ENCODE assay signal across 11 mouse cellular contexts in the genomic region with DNA sequence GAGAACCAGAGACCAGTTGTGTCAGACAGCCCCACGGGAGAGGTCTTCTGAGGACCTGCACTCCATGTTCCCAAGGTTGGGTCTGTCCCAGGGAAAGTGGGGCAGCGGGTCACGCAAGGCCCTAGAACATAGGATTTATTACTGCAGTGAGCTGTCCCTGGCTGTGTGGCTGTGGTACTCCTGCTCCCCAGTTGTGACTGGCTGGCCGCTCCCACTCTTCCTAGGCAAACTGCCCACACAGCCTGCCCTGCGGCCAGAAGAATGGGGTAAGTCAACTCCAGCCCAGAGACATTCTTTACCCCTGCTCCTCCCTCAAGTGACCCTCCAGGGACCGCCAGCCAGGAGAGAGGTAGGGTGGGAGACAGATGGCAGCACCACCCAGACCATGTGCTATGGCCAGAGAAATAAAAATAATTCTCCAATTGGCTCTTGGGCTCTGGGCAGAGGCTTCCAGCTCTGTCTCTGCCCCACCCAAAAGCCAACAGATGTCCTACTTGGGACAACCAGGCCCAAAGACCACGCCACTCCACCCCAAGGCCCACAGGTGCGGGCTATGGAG. TPM values are rescaled to one million over a fixed set of nuclear protein-coding genes. Genes with fewer than 3 reads are reported as not detected.
DNase-seq lines count a peak whose midpoint lies in the region; ATAC-seq lines count a peak whose summit lies in the region.
"Had no signal": no experiment of that assay in that cellular context is flagged by ENCODE, and none has a peak within 500 bp of the region (broad histone marks: within the 10 kb centered on the region; RNA-seq: fewer than 3 reads in every experiment).

No protein-coding gene starts in this region.

- no peak overlapping the region for H3K4me2 ChIP-seq in embryonic facial prominence, embryonic 12.5 days (replicated peaks)
- no peak overlapping the region for H3K4me2 ChIP-seq in liver, embryonic 11.5 days

- H3K9me3 ChIP-seq in embryonic facial prominence, embryonic 12.5 days = no peaks in the 10 kb centered on the region
- H3K9me3 ChIP-seq in embryonic facial prominence, embryonic 10.5 days = no peaks in the 10 kb centered on the region
- no peaks in the 10 kb centered on the region for H3K9me3 ChIP-seq in liver, embryonic 11.5 days (ENCODE audit: control insufficient read depth, low read length)

- DNase-seq in embryonic facial prominence, embryonic 10.5 days (ENCODE audit: low spot score) = no peak
- DNase-seq in ovary, adult 18-20 months (ENCODE audit: low spot score) = peak; percentile 25
- DNase-seq in ovary, postnatal 10 days (ENCODE audit: low spot score) = no peak
- DNase-seq in heart, postnatal 36 days = peak; percentile 25 to 31
- peak; percentile 66 for DNase-seq in testis, postnatal 10 days (ENCODE audit: low spot score)
- no peak for DNase-seq in liver, embryonic 11.5 days (ENCODE audit: low spot score)
- DNase-seq in urinary bladder, adult 2 months (ENCODE audit: low spot score) = no peak
- DNase-seq: embryo, embryonic 11 days had no signal

- H3K4me1 ChIP-seq in embryonic facial prominence, embryonic 12.5 days = 0 out of 2 replicates have a peak, but pooled peaks cover 3% of the 10 kb centered on the region
- peaks cover 29% of the 10 kb centered on the region for H3K4me1 ChIP-seq in embryonic facial prominence, embryonic 10.5 days
- no peaks in the 10 kb centered on the region for H3K4me1 ChIP-seq in liver, embryonic 11.5 days (replicated peaks; ENCODE audit: control insufficient read depth, insufficient read depth, low read length)

- H3K9ac ChIP-seq in embryonic facial prominence, embryonic 12.5 days = no peak overlapping the region
- no peak overlapping the region; the same call in 1 of the 2 replicates for H3K9ac ChIP-seq in liver, embryonic 11.5 days (ENCODE audit: low read depth, low read length)
- H3K9ac ChIP-seq: liver, embryonic 14.5 days had no signal

- intact Hi-C loops in heart, postnatal 36 days (cut with DNase I) = no loop called here

- WGBS in embryonic facial prominence, embryonic 12.5 days = 86% methylated on average over 8 of the region's 8 CpGs
- WGBS in embryonic facial prominence, embryonic 10.5 days = 92% methylated on average over 8 of the region's 8 CpGs
- 82% methylated on average over 8 of the region's 8 CpGs for WGBS in liver, embryonic 11.5 days

- H3K27me3 ChIP-seq in embryonic facial prominence, embryonic 12.5 days = no peaks in the 10 kb centered on the region
- H3K27me3 ChIP-seq in embryonic facial prominence, embryonic 10.5 days (replicated peaks; ENCODE audit: low read depth, poor library complexity, severe bottlenecking) = no peaks in the 10 kb centered on the region
- no peaks in the 10 kb centered on the region for H3K27me3 ChIP-seq in liver, embryonic 11.5 days (replicated peaks; ENCODE audit: control insufficient read depth, insufficient read depth, low read length)

- no peak overlapping the region for H3K27ac ChIP-seq in embryonic facial prominence, embryonic 12.5 days
- H3K27ac ChIP-seq in embryonic facial prominence, embryonic 10.5 days (replicated peaks) = no peak overlapping the region; the same call in 1 of the 2 replicates
- H3K27ac ChIP-seq in liver, embryonic 11.5 days (ENCODE audit: low read depth, low read length) = no peak overlapping the region
- H3K27ac ChIP-seq: kidney, postnatal 0 days; liver, embryonic 14.5 days had no signal

- 0 out of 2 replicates have a peak, but pooled peaks have one; percentile 10 for ATAC-seq in embryonic facial prominence, embryonic 12.5 days (ENCODE audit: insufficient number of reproducible peaks, insufficient read depth, low FRiP score, low TSS enrichment)
- ATAC-seq in liver, embryonic 11.5 days (replicated peaks; ENCODE audit: low FRiP score) = no peak

- H3K4me3 ChIP-seq in embryonic facial prominence, embryonic 12.5 days = no peak overlapping the region
- H3K4me3 ChIP-seq in embryonic facial prominence, embryonic 10.5 days = no peak overlapping the region
- H3K4me3 ChIP-seq in liver, embryonic 11.5 days (ENCODE audit: low read depth, low read length) = no peak overlapping the region

- no peaks in the 10 kb centered on the region for H3K36me3 ChIP-seq in embryonic facial prominence, embryonic 12.5 days
- H3K36me3 ChIP-seq in embryonic facial prominence, embryonic 10.5 days (replicated peaks) = no peaks in the 10 kb centered on the region
- H3K36me3 ChIP-seq in liver, embryonic 11.5 days (ENCODE audit: control insufficient read depth, insufficient read depth, low read length) = no peaks in the 10 kb centered on the region

RNA-seq across cellular contexts. Expression of a gene that starts 25.0 kb away (rescaled TPM):
- polyA plus RNA-seq in embryonic facial prominence, embryonic 12.5 days (2016; fragmentation: Nextera tagmentation; extraction: Ambion mirVana) = 2.4 and 3.6 TPM in 2 replicates
- polyA plus RNA-seq in embryonic facial prominence, embryonic 10.5 days (2016; fragmentation: Nextera tagmentation; extraction: Ambion mirVana) = 2.9 and 3.2 TPM in 2 replicates
- 1 to 10 TPM; 3.6 to 3.7 TPM for total RNA-seq in heart, postnatal 36 days (2021)
- polyA plus RNA-seq in liver, embryonic 11.5 days (2014; fragmentation: Nextera tagmentation; extraction: Ambion mirVana) = 0.95 and 1.9 TPM in 2 replicates
- polyA plus RNA-seq in urinary bladder, adult 2 months (2012; rRNA removed) = 0.50 and 0.75 TPM in 2 replicates

Comparison
In these comparisons a context has a peak if more than half of its experiments do, and no peak if none do; other contexts are left out.
1. DNase-seq: peak in ovary, adult 18-20 months (single experiment), heart, postnatal 36 days (2 of 2) and testis, postnatal 10 days (single experiment); none in embryonic facial prominence, embryonic 10.5 days (single experiment), ovary, postnatal 10 days (single experiment), liver, embryonic 11.5 days (single experiment) and urinary bladder, adult 2 months (single experiment).